In genomic region chr8:111876355-111876948, GRCm38 (mm10) we compare ENCODE assay signal across 8 mouse cellular contexts. TPM values are rescaled to one million over a fixed set of nuclear protein-coding genes. Genes with fewer than 3 reads are reported as not detected.
DNase-seq lines count a peak whose midpoint lies in the region; ATAC-seq and TF ChIP-seq lines count a peak whose summit lies in the region.

TSS of gene Tmem170 (minus strand) at chr8:111876750.

- H3K4me1 ChIP-seq in bone marrow, adult 2 months (ENCODE audit: control insufficient read depth, insufficient read depth, low read length), result no peaks in the 10 kb centered on the region; the same call in 1 of the 2 replicates
- peaks cover 8% of the 10 kb centered on the region for H3K4me1 ChIP-seq in embryonic facial prominence, embryonic 15.5 days
- peaks cover 8% of the 10 kb centered on the region; the same call in 1 of the 2 replicates for H3K4me1 ChIP-seq in limb, embryonic 14.5 days (ENCODE audit: control insufficient read depth, insufficient read depth, low read length)
- no peaks in the 10 kb centered on the region for H3K4me1 ChIP-seq in midbrain, postnatal 0 days (ENCODE audit: insufficient read depth, low read length)

- H3K4me2 ChIP-seq in embryonic facial prominence, embryonic 15.5 days (replicated peaks), result peak within 1 kb of the TSS; percentile 67
- H3K4me2 ChIP-seq in limb, embryonic 14.5 days (replicated peaks; ENCODE audit: low read depth, low read length, severe bottlenecking), result peak within 1 kb of the TSS; percentile 70
- peak within 1 kb of the TSS; percentile 72 for H3K4me2 ChIP-seq in midbrain, postnatal 0 days (ENCODE audit: low read depth, low read length, poor library complexity, severe bottlenecking)

- no peaks in the 10 kb centered on the region for H3K27me3 ChIP-seq in embryonic facial prominence, embryonic 15.5 days
- H3K27me3 ChIP-seq in limb, embryonic 14.5 days (ENCODE audit: control insufficient read depth, insufficient read depth, low read length), result no peaks in the 10 kb centered on the region
- no peaks in the 10 kb centered on the region for H3K27me3 ChIP-seq in midbrain, postnatal 0 days (ENCODE audit: insufficient read depth, low read length)

- H3K9me3 ChIP-seq in embryonic facial prominence, embryonic 15.5 days (replicated peaks), result no peaks in the 10 kb centered on the region
- no peaks in the 10 kb centered on the region for H3K9me3 ChIP-seq in limb, embryonic 14.5 days (ENCODE audit: control insufficient read depth, low read length)
- no peaks in the 10 kb centered on the region for H3K9me3 ChIP-seq in midbrain, postnatal 0 days (ENCODE audit: low read length)

- H3K4me3 ChIP-seq in bone marrow, adult 2 months (replicated peaks; ENCODE audit: control insufficient read depth, low read depth, low read length), result peak within 1 kb of the TSS; percentile 97
- peak within 1 kb of the TSS; percentile 91 for H3K4me3 ChIP-seq in embryonic facial prominence, embryonic 15.5 days (replicated peaks)
- H3K4me3 ChIP-seq in limb, embryonic 14.5 days (replicated peaks; ENCODE audit: low read length), result peak within 1 kb of the TSS; percentile 57
- H3K4me3 ChIP-seq in midbrain, postnatal 0 days (ENCODE audit: low read depth, low read length), result peak within 1 kb of the TSS; percentile 71

- no peaks in the 10 kb centered on the region for H3K36me3 ChIP-seq in embryonic facial prominence, embryonic 15.5 days
- H3K36me3 ChIP-seq in limb, embryonic 14.5 days (ENCODE audit: control insufficient read depth, insufficient read depth, low read length), result no peaks in the 10 kb centered on the region
- H3K36me3 ChIP-seq in midbrain, postnatal 0 days (ENCODE audit: insufficient read depth, low read length), result no peaks in the 10 kb centered on the region

- WGBS in bone marrow, adult 2 months, result under 1% methylated on average over 52 of the region's 53 CpGs
- 1% methylated on average over 53 of the region's 53 CpGs for WGBS in embryonic facial prominence, embryonic 15.5 days
- 0% methylated on average over 36 of the region's 53 CpGs for WGBS in limb, embryonic 14.5 days
- WGBS in midbrain, postnatal 0 days, result under 1% methylated on average over 48 of the region's 53 CpGs

- H3K27ac ChIP-seq in bone marrow, adult 2 months (ENCODE audit: control insufficient read depth, insufficient read depth, low read depth, low read length, poor library complexity), result peak within 1 kb of the TSS; percentile 87
- peak within 1 kb of the TSS; percentile 89 for H3K27ac ChIP-seq in embryonic facial prominence, embryonic 15.5 days (replicated peaks)
- peak within 1 kb of the TSS; percentile 45 for H3K27ac ChIP-seq in limb, embryonic 14.5 days (replicated peaks; ENCODE audit: low read depth, low read length)
- peak within 1 kb of the TSS; percentile 57 for H3K27ac ChIP-seq in midbrain, postnatal 0 days (ENCODE audit: low read depth, low read length)

- DNase-seq in 416B (ENCODE audit: low read depth), result peak; percentile 97
- peak; percentile 96 for DNase-seq in heart, adult 8-10 months (ENCODE audit: low spot score)
- peak; percentile 99 for DNase-seq in kidney, adult 9 months
- peak; percentile 99 for DNase-seq in limb, embryonic 14.5 days (ENCODE audit: low spot score)
- peak; percentile 98 for DNase-seq in midbrain, postnatal 0 days (ENCODE audit: low spot score)
- DNase-seq in spleen, postnatal 14 days (ENCODE audit: low spot score in 2 of 2), result peak; percentile 94 to 97

- peak within 1 kb of the TSS; percentile 68 for H3K9ac ChIP-seq in embryonic facial prominence, embryonic 15.5 days
- peak within 1 kb of the TSS; percentile 69 for H3K9ac ChIP-seq in limb, embryonic 14.5 days (ENCODE audit: low read depth, low read length, severe bottlenecking)
- peak within 1 kb of the TSS; percentile 68 for H3K9ac ChIP-seq in midbrain, postnatal 0 days (replicated peaks; ENCODE audit: low read length, poor library complexity, severe bottlenecking)

- peak; percentile 84; the same call in 1 of the 2 replicates for TF ChIP-seq POLR2A in bone marrow, adult 2 months (IDR thresholded peaks at IDR 0.05; ENCODE audit: borderline replicate concordance, control insufficient read depth, low read depth, low read length)
- peak; percentile 86; the same call in 1 of the 2 replicates for TF ChIP-seq POLR2A in limb, embryonic 14.5 days (IDR thresholded peaks at IDR 0.05; ENCODE audit: borderline replicate concordance, extremely low read depth, insufficient read depth, insufficient read length)

- peak; percentile 98 for ATAC-seq in embryonic facial prominence, embryonic 15.5 days (ENCODE audit: insufficient number of reproducible peaks, low FRiP score, low TSS enrichment, low read depth)
- ATAC-seq in limb, embryonic 14.5 days (ENCODE audit: low FRiP score, low read depth), result peak; percentile 99
- ATAC-seq in midbrain, postnatal 0 days (ENCODE audit: low FRiP score), result peak; percentile 97

- peak; percentile 93 for TF ChIP-seq CTCF in bone marrow, adult 2 months (IDR thresholded peaks at IDR 0.05; ENCODE audit: control insufficient read depth, insufficient read depth, low read length)
- TF ChIP-seq CTCF in midbrain, postnatal 0 days (IDR thresholded peaks at IDR 0.05), result peak; percentile 99

RNA-seq across cellular contexts. Expression of gene Tmem170, which starts in this region (rescaled TPM):
- 2.1 and 5.0 TPM in 2 replicates for polyA plus RNA-seq in bone marrow, adult 2 months (2011; ENCODE audit: insufficient read depth, insufficient read length, low replicate concordance, missing spikeins)
- polyA plus RNA-seq in embryonic facial prominence, embryonic 15.5 days (2015; fragmentation: Nextera tagmentation; extraction: Ambion mirVana), result 7.3 and 9.3 TPM in 2 replicates
- 1 to 10 TPM; 2.5 to 3.6 (median 2.6) TPM for total RNA-seq in heart, adult 8-10 months (2022)
- polyA plus RNA-seq in limb, embryonic 14.5 days (2012; rRNA removed), result 5.8 and 7.0 TPM in 2 replicates
- polyA plus RNA-seq in limb, embryonic 14.5 days (2014; fragmentation: Nextera tagmentation; extraction: Ambion mirVana), result 4.0 and 5.1 TPM in 2 replicates
- total RNA-seq in midbrain, postnatal 0 days (2014; rRNA removed), result 3.6 TPM in 2 replicates
- polyA plus RNA-seq in midbrain, postnatal 0 days (2015; fragmentation: Nextera tagmentation; extraction: Ambion mirVana), result 2.1 and 2.7 TPM in 2 replicates

Comparison
In these comparisons a context has a peak if more than half of its experiments do, and no peak if none do; other contexts are left out.
1. Peak in every context shown above with its lines: DNase-seq, ATAC-seq, H3K4me3 ChIP-seq and H3K27ac ChIP-seq.